Mouse (Mus musculus) CH12.LX (cell line): ENCODE results near the gene Dupd1.

Source experiments
- CHD2 ChIP-seq: IDR thresholded peaks from 2 replicates; pipeline ENCODE4 v1.6.1; 2011; ENCODE audit warnings: low read length, improper control_type of control experiment
- CTCF ChIP-seq, 2 experiments: IDR thresholded peaks in 1 of 2; conservative IDR thresholded peaks in 1 of 2; 2 replicates each; pipeline ENCODE4 v1.5.1; 2011 to 2012; ENCODE audit warnings: low read depth in 2 of 2, low read length in 2 of 2, improper control_type of control experiment in 1 of 2, inconsistent platforms in 1 of 2, mild to moderate bottlenecking in 1 of 2, moderate library complexity in 1 of 2
- EP300 ChIP-seq: IDR thresholded peaks from 2 replicates; pipeline ENCODE4 v1.6.1; 2011; ENCODE audit warnings: low read length, improper control_type of control experiment
- NRF1 ChIP-seq: IDR thresholded peaks from 2 replicates; pipeline ENCODE4 v1.6.1; 2014; ENCODE audit warnings: low read depth, mild to moderate bottlenecking, inconsistent platforms, low read length, improper control_type of control experiment, moderate library complexity
- POLR2A ChIP-seq: IDR thresholded peaks from 2 replicates; pipeline ENCODE4 v1.6.1; 2011; ENCODE audit warnings: low read depth, mild to moderate bottlenecking, improper control_type of control experiment, low read length

DNA sequence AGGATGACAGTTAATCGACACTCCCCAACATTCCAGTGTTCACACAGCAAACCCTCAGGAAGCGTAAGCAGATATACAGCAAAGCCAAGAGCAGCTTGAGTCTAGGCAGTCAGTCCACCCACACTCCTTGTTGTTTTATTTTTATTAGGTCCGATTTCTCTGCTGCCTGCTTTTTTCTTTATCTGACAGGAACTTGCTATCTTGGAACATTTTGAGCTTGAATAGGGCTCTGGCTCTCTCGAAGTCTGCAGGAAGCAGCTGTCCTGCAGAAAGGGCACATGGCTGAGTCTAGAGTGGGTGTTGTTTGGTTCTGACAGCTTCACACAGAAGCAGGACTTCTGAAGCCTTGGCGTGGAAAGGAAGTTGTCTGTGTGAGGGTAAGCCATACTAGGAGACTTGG is 11.1 kb downstream of the Dupd1 start:
- TF ChIP-seq POLR2A (no peak), EP300 (no peak), CTCF (conservative IDR thresholded peaks at IDR 0.05 in 1 of 2, IDR thresholded peaks at IDR 0.05 in 1 of 2; ENCODE audit: low read depth in 2 of 2, low read length in 2 of 2) (no peak), NRF1 (no peak), CHD2 (no peak)
